Mouse (Mus musculus) MEL (cell line): Measurements from ENCODE around the gene Serping1. TPM values are rescaled to one million over a fixed set of nuclear protein-coding genes. Genes with fewer than 3 reads are reported as not detected.

ENCODE experiments used
- DNase-seq: peaks from one replicate; pipeline ENCODE4 v3.0.0; 2011; ENCODE audit warnings: low read depth, low spot score
- H3K27ac ChIP-seq: 2 replicates; pipeline ENCODE4 v1.5.1; 2012; ENCODE audit warnings: low read depth, mild to moderate bottlenecking, control low read depth, low read length, moderate library complexity; ENCODE audit not compliant: control insufficient read depth
- H3K27me3 ChIP-seq, 2 experiments: fragments of 150-350 bp in 1 of 2; sonication (generic) in 1 of 2; 2 replicates each; pipeline ENCODE4 v1.6.1; 2012; ENCODE audit warnings: low read length in 2 of 2, mild to moderate bottlenecking in 2 of 2, improper control_type of control experiment in 1 of 2, moderate library complexity in 1 of 2; ENCODE audit not compliant: insufficient read depth in 2 of 2, control insufficient read depth in 1 of 2
- H3K36me3 ChIP-seq, 2 experiments: 2 replicates each; pipeline ENCODE4 v1.6.1; 2012 to 2014; ENCODE audit warnings: low read length in 2 of 2, improper control_type of control experiment in 1 of 2, inconsistent platforms in 1 of 2, mild to moderate bottlenecking in 1 of 2; ENCODE audit not compliant: insufficient read depth in 2 of 2, control insufficient read depth in 1 of 2
- H3K4me1 ChIP-seq, 2 experiments: fragments of 150-350 bp in 1 of 2; sonication (generic) in 1 of 2; 2 replicates each; pipeline ENCODE4 v1.6.1; 2012; ENCODE audit warnings: low read length in 2 of 2, improper control_type of control experiment in 1 of 2, mild to moderate bottlenecking in 1 of 2; ENCODE audit not compliant: insufficient read depth in 2 of 2, control insufficient read depth in 1 of 2
- H3K4me3 ChIP-seq, 2 experiments: fragments of 150-350 bp in 1 of 2; sonication (generic) in 1 of 2; 2 replicates each; pipeline ENCODE4 v1.5.1; 2012; ENCODE audit warnings: low read depth in 2 of 2, low read length in 2 of 2, mild to moderate bottlenecking in 2 of 2, moderate library complexity in 2 of 2, control low read depth in 1 of 2, improper control_type of control experiment in 1 of 2; ENCODE audit not compliant: control insufficient read depth in 1 of 2, insufficient read depth in 1 of 2
- H3K79me2 ChIP-seq: 2 replicates; pipeline ENCODE4 v1.6.1; 2012; ENCODE audit warnings: mild to moderate bottlenecking, low read length, moderate library complexity; ENCODE audit not compliant: control insufficient read depth, poor library complexity, insufficient read depth
- H3K9ac ChIP-seq: 2 replicates; pipeline ENCODE4 v1.6.1; 2012; ENCODE audit warnings: low read depth, mild to moderate bottlenecking, control low read depth, low read length, moderate library complexity; ENCODE audit not compliant: control insufficient read depth, poor library complexity, severe bottlenecking
- H3K9me3 ChIP-seq: fragments of 150-350 bp; sonication (generic); replicated peaks from 2 replicates; pipeline ENCODE4 v1.6.1; 2012; ENCODE audit warnings: mild to moderate bottlenecking, low read length, improper control_type of control experiment, moderate library complexity; ENCODE audit not compliant: insufficient read depth
- BHLHE40 ChIP-seq: IDR thresholded peaks from 2 replicates; pipeline ENCODE4 v1.6.1; 2012; ENCODE audit warnings: low read depth, mild to moderate bottlenecking, inconsistent platforms, low read length, improper control_type of control experiment, borderline replicate concordance
- CHD1 ChIP-seq: IDR thresholded peaks from 2 replicates; pipeline ENCODE4 v1.6.1; 2012; ENCODE audit warnings: low read depth, mild to moderate bottlenecking, inconsistent platforms, low read length, improper control_type of control experiment
- CHD2 ChIP-seq: IDR thresholded peaks from 2 replicates; pipeline ENCODE4 v1.6.1; 2011; ENCODE audit warnings: low read length, improper control_type of control experiment
- CTCF ChIP-seq, 3 experiments: IDR thresholded peaks in 2 of 3; conservative IDR thresholded peaks in 1 of 3; 2 replicates each; pipeline ENCODE4 v1.5.1; 2011 to 2012; ENCODE audit warnings: low read length in 3 of 3, low read depth in 2 of 3, mild to moderate bottlenecking in 2 of 3, improper control_type of control experiment in 1 of 3, inconsistent platforms in 1 of 3, mixed read lengths in 1 of 3, moderate library complexity in 1 of 3; ENCODE audit not compliant: control insufficient read depth in 1 of 3, insufficient read depth in 1 of 3, poor library complexity in 1 of 3, severe bottlenecking in 1 of 3
- E2F4 ChIP-seq: IDR thresholded peaks from 2 replicates; pipeline ENCODE4 v1.6.1; 2011; ENCODE audit warnings: low read depth, low read length, improper control_type of control experiment, borderline replicate concordance
- ELF1 ChIP-seq: IDR thresholded peaks from 2 replicates; pipeline ENCODE4 v1.6.1; 2014; ENCODE audit warnings: low read depth, mild to moderate bottlenecking, inconsistent platforms, low read length, improper control_type of control experiment, moderate library complexity
- EP300 ChIP-seq, 2 experiments: IDR thresholded peaks; 2 replicates each; pipeline ENCODE4 v1.6.1; 2011; ENCODE audit warnings: improper control_type of control experiment in 2 of 2, low read length in 2 of 2, low read depth in 1 of 2, mild to moderate bottlenecking in 1 of 2
- GABPA ChIP-seq: IDR thresholded peaks from 2 replicates; pipeline ENCODE4 v1.6.1; 2012; ENCODE audit warnings: low read depth, mild to moderate bottlenecking, inconsistent platforms, low read length, improper control_type of control experiment, moderate library complexity
- GATA1 ChIP-seq: IDR thresholded peaks from 2 replicates; pipeline ENCODE4 v1.6.1; 2011; ENCODE audit warnings: low read depth, low read length, improper control_type of control experiment
- HCFC1 ChIP-seq: IDR thresholded peaks from 2 replicates; pipeline ENCODE4 v1.6.1; 2012; ENCODE audit warnings: low read depth, mild to moderate bottlenecking, inconsistent platforms, low read length, improper control_type of control experiment, moderate library complexity
- JUND ChIP-seq: IDR thresholded peaks from 2 replicates; pipeline ENCODE4 v1.6.1; 2011; ENCODE audit warnings: low read depth, mild to moderate bottlenecking, improper control_type of control experiment, low read length
- MAFK ChIP-seq: IDR thresholded peaks from 2 replicates; pipeline ENCODE4 v1.6.1; 2011; ENCODE audit warnings: low read depth, mild to moderate bottlenecking, low read length, improper control_type of control experiment, borderline replicate concordance
- MAX ChIP-seq: IDR thresholded peaks from 2 replicates; pipeline ENCODE4 v1.6.1; 2011; ENCODE audit warnings: low read length, improper control_type of control experiment
- MAZ ChIP-seq: IDR thresholded peaks from 2 replicates; pipeline ENCODE4 v1.6.1; 2012; ENCODE audit warnings: low read depth, mild to moderate bottlenecking, inconsistent platforms, low read length, improper control_type of control experiment
- MYB ChIP-seq: IDR thresholded peaks from 2 replicates; pipeline ENCODE4 v1.6.1; 2011; ENCODE audit warnings: mild to moderate bottlenecking, low read depth, low read length, improper control_type of control experiment
- NRF1 ChIP-seq: IDR thresholded peaks from 2 replicates; pipeline ENCODE4 v1.6.1; 2014; ENCODE audit warnings: low read depth, mild to moderate bottlenecking, inconsistent platforms, low read length, improper control_type of control experiment, moderate library complexity; ENCODE audit not compliant: poor library complexity, insufficient read depth, severe bottlenecking
- POLR2A ChIP-seq, 2 experiments: IDR thresholded peaks; 2 replicates each; pipeline ENCODE4 v1.6.1; 2011 to 2012; ENCODE audit warnings: low read length in 2 of 2, mild to moderate bottlenecking in 2 of 2, control low read depth in 1 of 2, improper control_type of control experiment in 1 of 2, low read depth in 1 of 2, moderate library complexity in 1 of 2; ENCODE audit not compliant: control insufficient read depth in 1 of 2, insufficient read depth in 1 of 2, poor library complexity in 1 of 2
- POLR2AphosphoS2 ChIP-seq: IDR thresholded peaks from 2 replicates; pipeline ENCODE4 v1.6.1; 2011; ENCODE audit warnings: low read length, improper control_type of control experiment
- TBP ChIP-seq: IDR thresholded peaks from 2 replicates; pipeline ENCODE4 v1.8.0; 2011; ENCODE audit warnings: low read depth, low read length, improper control_type of control experiment
- TCF12 ChIP-seq: IDR thresholded peaks from 2 replicates; pipeline ENCODE4 v1.6.1; 2014; ENCODE audit warnings: low read depth, mild to moderate bottlenecking, inconsistent platforms, low read length, improper control_type of control experiment, moderate library complexity
- USF1 ChIP-seq: IDR thresholded peaks from 2 replicates; pipeline ENCODE4 v1.6.1; 2014; ENCODE audit warnings: low read depth, mild to moderate bottlenecking, inconsistent platforms, low read length, improper control_type of control experiment, moderate library complexity
- USF2 ChIP-seq, 2 experiments: IDR thresholded peaks; 2 replicates each; pipeline ENCODE4 v1.6.1; 2011 to 2012; ENCODE audit warnings: improper control_type of control experiment in 2 of 2, low read length in 2 of 2, borderline replicate concordance in 1 of 2, inconsistent platforms in 1 of 2, low read depth in 1 of 2, mild to moderate bottlenecking in 1 of 2; ENCODE audit not compliant: insufficient read depth in 1 of 2
- ZC3H11A ChIP-seq: IDR thresholded peaks from 2 replicates; pipeline ENCODE4 v1.6.1; 2012; ENCODE audit warnings: low read depth, mild to moderate bottlenecking, inconsistent platforms, low read length, improper control_type of control experiment
- ZNF384 ChIP-seq: IDR thresholded peaks from 2 replicates; pipeline ENCODE4 v1.6.1; 2012; ENCODE audit warnings: low read depth, mild to moderate bottlenecking, inconsistent platforms, low read length, improper control_type of control experiment
- polyA plus RNA-seq, 2 experiments: library from polyadenylated mRNA; stranded (reverse) in 1 of 2; unstranded in 1 of 2; fragments of >175 nt in 1 of 2; fragments of >200 nt in 1 of 2; gene quantifications; 2 replicates each; pipeline versions ENCODE4 v1.2.1 to v1.2.4; 2012; ENCODE audit warnings: low replicate concordance in 2 of 2, low read depth in 1 of 2; ENCODE audit not compliant: insufficient read length in 2 of 2, insufficient read depth in 1 of 2, missing spikeins in 1 of 2
- total RNA-seq: library from RNA; depleted of rRNA; stranded (reverse); fragments of 300-350 nt; gene quantifications from 2 replicates; pipeline ENCODE4 v1.2.3, GENCODE M21; 2012

The Serping1 gene
- total and polyA plus RNA-seq, 3 experiments: not detected

DNA sequence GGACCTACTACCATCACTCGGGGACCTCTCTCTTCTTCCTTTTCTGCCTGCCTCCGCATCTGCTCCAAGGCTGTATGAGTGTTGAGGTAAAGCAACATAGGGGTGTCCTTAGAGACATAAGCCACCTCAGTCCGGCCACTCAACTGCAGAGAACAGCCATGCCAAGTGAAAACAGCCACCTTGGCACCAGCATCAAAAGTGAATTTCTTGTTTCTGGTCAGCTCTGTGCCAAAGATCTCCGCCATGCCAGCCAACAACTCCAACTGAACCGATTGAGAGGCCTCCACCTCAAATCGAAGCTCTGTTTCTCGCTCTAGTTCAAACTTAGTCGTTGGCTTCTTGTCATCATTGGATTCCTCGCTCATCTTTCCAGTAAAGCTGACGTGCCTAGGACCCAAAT, 49.5 kb downstream of the Serping1 start:
- H3K4me3 ChIP-seq: no peak overlapping the region; a peak in 1 of 4 replicates
- H3K79me2 ChIP-seq: peaks cover 27% of the 10 kb centered on the region
- H3K4me1 ChIP-seq: peaks cover 12 to 17% of the 10 kb centered on the region in 2 experiments
- TF ChIP-seq NRF1: no peak
- no peak for TF ChIP-seq POLR2AphosphoS2
- no peak for TF ChIP-seq CHD1
- no peak for TF ChIP-seq TCF12
- no peak for TF ChIP-seq HCFC1
- TF ChIP-seq MAZ: no peak
- TF ChIP-seq MAFK: no peak
- TF ChIP-seq USF2 (IDR thresholded peaks at IDR 0.05; ENCODE audit: borderline replicate concordance in 1 of 2, insufficient read depth in 1 of 2, low read depth in 1 of 2, low read length in 2 of 2): no peak
- no peak for TF ChIP-seq POLR2A (IDR thresholded peaks at IDR 0.05; ENCODE audit: control insufficient read depth in 1 of 2, insufficient read depth in 1 of 2, low read depth in 1 of 2, low read length in 2 of 2, poor library complexity in 1 of 2)
- TF ChIP-seq USF1: no peak
- TF ChIP-seq ZNF384: no peak
- TF ChIP-seq GABPA: no peak
- no peak for TF ChIP-seq MAX
- TF ChIP-seq MYB: no peak
- TF ChIP-seq TBP: no peak
- TF ChIP-seq ZC3H11A: no peak
- TF ChIP-seq GATA1: no peak
- TF ChIP-seq CHD2: no peak
- no peak for TF ChIP-seq EP300 (IDR thresholded peaks at IDR 0.05; ENCODE audit: low read depth in 1 of 2, low read length in 2 of 2)
- no peak for TF ChIP-seq ELF1
- H3K27ac ChIP-seq: no peak overlapping the region
- no peaks in the 10 kb centered on the region for H3K9me3 ChIP-seq
- H3K9ac ChIP-seq: no peak overlapping the region
- DNase-seq: no peak
- peaks cover 5 to 39% of the 10 kb centered on the region in 2 experiments; a peak in 3 of 4 replicates for H3K36me3 ChIP-seq
- no peaks in the 10 kb centered on the region for H3K27me3 ChIP-seq

DNA sequence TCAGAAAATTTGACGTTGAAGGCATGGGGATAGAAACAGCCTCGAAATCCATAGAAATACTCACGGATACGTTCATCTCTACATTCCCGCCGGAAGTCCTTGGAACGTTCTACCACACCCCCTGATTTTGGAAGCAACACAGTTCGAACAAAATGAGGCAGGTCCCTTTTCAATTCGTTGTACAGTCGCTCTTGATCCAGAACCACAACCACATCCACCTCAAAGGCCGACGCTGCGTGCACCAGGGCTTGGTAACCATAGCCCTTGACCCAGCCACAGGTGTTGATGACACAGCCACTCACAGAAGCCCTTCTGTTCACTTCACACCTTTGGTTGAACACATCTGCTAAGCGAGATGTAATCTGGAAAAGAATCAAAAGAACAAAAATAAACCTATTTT, 51.4 kb downstream of the Serping1 start:
- H3K4me1 ChIP-seq: peaks cover 12 to 17% of the 10 kb centered on the region in 2 experiments
- H3K36me3 ChIP-seq: peaks cover 5 to 39% of the 10 kb centered on the region in 2 experiments; a peak in 3 of 4 replicates
- no peak overlapping the region for H3K4me3 ChIP-seq
- H3K79me2 ChIP-seq: peaks cover 27% of the 10 kb centered on the region
- no peak overlapping the region for H3K27ac ChIP-seq
- no peaks in the 10 kb centered on the region for H3K27me3 ChIP-seq
- DNase-seq: no peak
- no peaks in the 10 kb centered on the region for H3K9me3 ChIP-seq
- no peak for TF ChIP-seq BHLHE40
- no peak for TF ChIP-seq ELF1
- no peak for TF ChIP-seq JUND
- TF ChIP-seq E2F4: no peak
- no peak for TF ChIP-seq CTCF (IDR thresholded peaks at IDR 0.05 in 2 of 3, conservative IDR thresholded peaks at IDR 0.05 in 1 of 3; ENCODE audit: control insufficient read depth in 1 of 3, insufficient read depth in 1 of 3, low read depth in 2 of 3, low read length in 3 of 3, poor library complexity in 1 of 3, severe bottlenecking in 1 of 3)
- no peak overlapping the region for H3K9ac ChIP-seq
